ENCODE assay signal across 12 mouse cellular contexts in genomic region chr10:17476720-17477119, GRCm38 (mm10).
A peak's percentile ranks its signal among the peaks of the same experiment; 100 is the strongest.
DNase-seq lines count a peak whose midpoint lies in the region; ATAC-seq and TF ChIP-seq lines count a peak whose summit lies in the region.
"Had no signal": no experiment of that assay in that cellular context is flagged by ENCODE, and none has a peak within 500 bp of the region (broad histone marks: within the 10 kb centered on the region; RNA-seq: fewer than 3 reads in every experiment).

No protein-coding gene starts in this region.

- no peaks in the 10 kb centered on the region for H3K27me3 ChIP-seq in limb, embryonic 14.5 days (ENCODE audit: control insufficient read depth, insufficient read depth, low read length)
- no peaks in the 10 kb centered on the region for H3K27me3 ChIP-seq in limb, embryonic 10.5 days (ENCODE audit: low read depth, poor library complexity, severe bottlenecking)
- H3K27me3 ChIP-seq: heart, embryonic 13.5 days; lung, embryonic 15.5 days had no signal

- no peak for ATAC-seq in limb, embryonic 14.5 days (ENCODE audit: low FRiP score, low read depth)
- peak; percentile 77 for ATAC-seq in granulocyte monocyte progenitor cell, adult 5-6 weeks (replicated peaks; ENCODE audit: poor library complexity, severe bottlenecking)
- peak; percentile 85 for ATAC-seq in megakaryocyte, adult 5-6 weeks (ENCODE audit: poor library complexity, severe bottlenecking)

- H3K9me3 ChIP-seq in limb, embryonic 14.5 days (ENCODE audit: control insufficient read depth, low read length) = no peaks in the 10 kb centered on the region
- no peaks in the 10 kb centered on the region for H3K9me3 ChIP-seq in limb, embryonic 10.5 days (replicated peaks)
- H3K9me3 ChIP-seq: forebrain, embryonic 10.5 days; heart, embryonic 13.5 days; lung, embryonic 15.5 days had no signal

- H3K36me3 ChIP-seq in limb, embryonic 14.5 days (ENCODE audit: control insufficient read depth, insufficient read depth, low read length) = no peaks in the 10 kb centered on the region
- no peaks in the 10 kb centered on the region for H3K36me3 ChIP-seq in limb, embryonic 10.5 days
- H3K36me3 ChIP-seq: forebrain, embryonic 10.5 days; heart, embryonic 13.5 days; lung, embryonic 15.5 days had no signal

- WGBS in limb, embryonic 14.5 days = 82% methylated on average over 6 of the region's 6 CpGs
- 90% methylated on average over 6 of the region's 6 CpGs for WGBS in limb, embryonic 10.5 days

- no peak overlapping the region for H3K27ac ChIP-seq in limb, embryonic 14.5 days (replicated peaks; ENCODE audit: low read depth, low read length)
- no peak overlapping the region for H3K27ac ChIP-seq in limb, embryonic 10.5 days
- H3K27ac ChIP-seq: heart, embryonic 13.5 days; lung, embryonic 15.5 days had no signal

- DNase-seq in limb, embryonic 14.5 days (ENCODE audit: low spot score) = peak; percentile 2
- DNase-seq in limb, embryonic 10.5 days (ENCODE audit: low spot score) = no peak
- DNase-seq in adrenal gland, postnatal 25 days = peak; percentile 35
- DNase-seq in left cerebral cortex, adult 18-20 months (ENCODE audit: low spot score in 2 of 2) = no peak
- DNase-seq in urinary bladder, postnatal 10 days (ENCODE audit: low spot score) = no peak
- DNase-seq: embryo, embryonic 11 days; thymus, postnatal 14 days had no signal

- no peak overlapping the region for H3K4me3 ChIP-seq in limb, embryonic 14.5 days (replicated peaks; ENCODE audit: low read length)
- no peak overlapping the region for H3K4me3 ChIP-seq in limb, embryonic 10.5 days
- H3K4me3 ChIP-seq: forebrain, embryonic 10.5 days; heart, embryonic 13.5 days; lung, embryonic 15.5 days had no signal

- no peak overlapping the region for H3K9ac ChIP-seq in limb, embryonic 14.5 days (ENCODE audit: low read depth, low read length, severe bottlenecking)
- H3K9ac ChIP-seq: heart, embryonic 13.5 days; lung, embryonic 15.5 days had no signal

- TF ChIP-seq POLR2A in limb, embryonic 14.5 days (IDR thresholded peaks at IDR 0.05; ENCODE audit: borderline replicate concordance, extremely low read depth, insufficient read depth, insufficient read length) = no peak

- H3K4me1 ChIP-seq in limb, embryonic 14.5 days (ENCODE audit: control insufficient read depth, insufficient read depth, low read length) = peaks cover 4% of the 10 kb centered on the region; the same call in 1 of the 2 replicates
- peaks cover 17% of the 10 kb centered on the region for H3K4me1 ChIP-seq in limb, embryonic 10.5 days

- no peak overlapping the region for H3K4me2 ChIP-seq in limb, embryonic 14.5 days (replicated peaks; ENCODE audit: low read depth, low read length, severe bottlenecking)
- H3K4me2 ChIP-seq: heart, embryonic 13.5 days; lung, embryonic 15.5 days had no signal

Comparison
In these comparisons a context has a peak if more than half of its experiments do, and no peak if none do; other contexts are left out.
1. DNase-seq: peak in limb, embryonic 14.5 days (single experiment) and adrenal gland, postnatal 25 days (single experiment); none in limb, embryonic 10.5 days (single experiment), left cerebral cortex, adult 18-20 months (0 of 2) and urinary bladder, postnatal 10 days (single experiment).